Mouse (Mus musculus): Measurements from ENCODE around the gene Gm9913. TPM values are rescaled to one million over a fixed set of nuclear protein-coding genes. Genes with fewer than 3 reads are reported as not detected.

Gene Gm9913
- polyA plus RNA-seq, 1 experiment = 0.05 TPM

- TF ChIP-seq CTCF (IDR thresholded peaks at IDR 0.05; ENCODE audit: borderline replicate concordance, insufficient read depth, low read depth, low read length) (no peak), POLR2A (IDR thresholded peaks at IDR 0.05; ENCODE audit: borderline replicate concordance, insufficient read depth, low read length) (no peak)
- Histone ChIP-seq H3K4me1 (ENCODE audit: control insufficient read depth, insufficient read depth, low read length) (peaks cover 7% of the 10 kb centered on the region), H3K27ac (ENCODE audit: insufficient read depth, low read length) (no peak overlapping the region), H3K4me3 (replicated peaks; ENCODE audit: insufficient read depth, low read depth, low read length) (no peak overlapping the region), H3K27me3 (ENCODE audit: control insufficient read depth, insufficient read depth, low read length) (peaks cover 2% of the 10 kb centered on the region; the same call in 1 of the 2 replicates)
- DNase-seq = no peak
Measured at GRCm38 (mm10) chr2:125501526-125501925, 3.4 kb upstream of the Gm9913 start.

GRCm38 (mm10) chr2:125505746-125506315 is 942 bp downstream of the Gm9913 start:
- peaks cover 2% of the 10 kb centered on the region; the same call in 1 of the 2 replicates for H3K27me3 ChIP-seq (ENCODE audit: control insufficient read depth, insufficient read depth, low read length)
- DNase-seq = peak in 1 of 2 experiments; percentile 21
- no peak overlapping the region for H3K27ac ChIP-seq (ENCODE audit: insufficient read depth, low read length)
- TF ChIP-seq CTCF (IDR thresholded peaks at IDR 0.05; ENCODE audit: borderline replicate concordance, insufficient read depth, low read depth, low read length) (no peak), POLR2A (IDR thresholded peaks at IDR 0.05; ENCODE audit: borderline replicate concordance, insufficient read depth, low read length) (no peak)
- peaks cover 5% of the 10 kb centered on the region; the same call in 1 of the 2 replicates for H3K4me1 ChIP-seq (ENCODE audit: control insufficient read depth, insufficient read depth, low read length)
- peak overlapping the region; percentile 62 for H3K4me3 ChIP-seq (replicated peaks; ENCODE audit: insufficient read depth, low read depth, low read length)
- under 1% methylated on average over 48 of the region's 48 CpGs for WGBS

GRCm38 (mm10) chr2:125506316-125507054 is 1.6 kb downstream of the Gm9913 start:
- H3K27me3 ChIP-seq (ENCODE audit: control insufficient read depth, insufficient read depth, low read length) = peaks cover 2% of the 10 kb centered on the region; the same call in 1 of the 2 replicates
- H3K4me3 ChIP-seq (replicated peaks; ENCODE audit: insufficient read depth, low read depth, low read length) = peak overlapping the region; percentile 62
- H3K4me1 ChIP-seq (ENCODE audit: control insufficient read depth, insufficient read depth, low read length) = peaks cover 5% of the 10 kb centered on the region; the same call in 1 of the 2 replicates
- no peak overlapping the region for H3K27ac ChIP-seq (ENCODE audit: insufficient read depth, low read length)
- WGBS = 4% methylated on average over 37 of the region's 37 CpGs
- DNase-seq = no peak
- TF ChIP-seq POLR2A (IDR thresholded peaks at IDR 0.05; ENCODE audit: borderline replicate concordance, insufficient read depth, low read length) = no peak
- TF ChIP-seq CTCF (IDR thresholded peaks at IDR 0.05; ENCODE audit: borderline replicate concordance, insufficient read depth, low read depth, low read length) = no peak

- H3K27me3 ChIP-seq (ENCODE audit: control insufficient read depth, insufficient read depth, low read length) = peaks cover 2% of the 10 kb centered on the region; the same call in 1 of the 2 replicates
- no peak within 1 kb of the TSS for H3K4me3 ChIP-seq (replicated peaks; ENCODE audit: insufficient read depth, low read depth, low read length)
- DNase-seq = no peak
- 60% methylated on average over 4 of the region's 4 CpGs for WGBS
- H3K4me1 ChIP-seq (ENCODE audit: control insufficient read depth, insufficient read depth, low read length) = peaks cover 5% of the 10 kb centered on the region; the same call in 1 of the 2 replicates
- H3K27ac ChIP-seq (ENCODE audit: insufficient read depth, low read length) = no peak within 1 kb of the TSS
- TF ChIP-seq POLR2A (IDR thresholded peaks at IDR 0.05; ENCODE audit: borderline replicate concordance, insufficient read depth, low read length) (no peak), CTCF (IDR thresholded peaks at IDR 0.05; ENCODE audit: borderline replicate concordance, insufficient read depth, low read depth, low read length) (no peak)
Measured at GRCm38 (mm10) chr2:125507893-125508292, 3.0 kb downstream of the Gm9913 start, which contains the start of gene Fbn1. Fbn1 (minus strand) TSS chr2:125507993.

- no peak for TF ChIP-seq POLR2A (IDR thresholded peaks at IDR 0.05; ENCODE audit: borderline replicate concordance, insufficient read depth, low read length)
- no peak for TF ChIP-seq CTCF (IDR thresholded peaks at IDR 0.05; ENCODE audit: borderline replicate concordance, insufficient read depth, low read depth, low read length)
- Histone ChIP-seq H3K4me1 (ENCODE audit: control insufficient read depth, insufficient read depth, low read length) (peaks cover 5% of the 10 kb centered on the region; the same call in 1 of the 2 replicates), H3K27me3 (ENCODE audit: control insufficient read depth, insufficient read depth, low read length) (peaks cover 2% of the 10 kb centered on the region; the same call in 1 of the 2 replicates), H3K27ac (ENCODE audit: insufficient read depth, low read length) (no peak overlapping the region), H3K4me3 (replicated peaks; ENCODE audit: insufficient read depth, low read depth, low read length) (no peak overlapping the region)
- 95% methylated on average over 5 of the region's 5 CpGs for WGBS
- no peak for DNase-seq
Measured at GRCm38 (mm10) chr2:125508381-125508780, 3.5 kb downstream of the Gm9913 start.

GRCm38 (mm10) chr2:125510752-125511151 is 5.9 kb downstream of the Gm9913 start:
- Histone ChIP-seq H3K27ac (ENCODE audit: insufficient read depth, low read length) (no peak overlapping the region), H3K4me1 (ENCODE audit: control insufficient read depth, insufficient read depth, low read length) (no peaks in the 10 kb centered on the region), H3K4me3 (replicated peaks; ENCODE audit: insufficient read depth, low read depth, low read length) (no peak overlapping the region), H3K27me3 (ENCODE audit: control insufficient read depth, insufficient read depth, low read length) (peaks cover 2% of the 10 kb centered on the region; the same call in 1 of the 2 replicates)
- no peak for DNase-seq
- TF ChIP-seq CTCF (IDR thresholded peaks at IDR 0.05; ENCODE audit: borderline replicate concordance, insufficient read depth, low read depth, low read length) (no peak), POLR2A (IDR thresholded peaks at IDR 0.05; ENCODE audit: borderline replicate concordance, insufficient read depth, low read length) (no peak)
- WGBS = 68% methylated on average over 2 of the region's 2 CpGs

GRCm38 (mm10) chr2:125511898-125512297 is 7.0 kb downstream of the Gm9913 start:
- no peak overlapping the region for H3K4me3 ChIP-seq (replicated peaks; ENCODE audit: insufficient read depth, low read depth, low read length)
- no peak overlapping the region for H3K27ac ChIP-seq (ENCODE audit: insufficient read depth, low read length)
- WGBS = 52% methylated on average over 4 of the region's 4 CpGs
- no peaks in the 10 kb centered on the region; the same call in 1 of the 2 replicates for H3K27me3 ChIP-seq (ENCODE audit: control insufficient read depth, insufficient read depth, low read length)
- H3K4me1 ChIP-seq (ENCODE audit: control insufficient read depth, insufficient read depth, low read length) = no peaks in the 10 kb centered on the region
- DNase-seq = no peak
- TF ChIP-seq CTCF (IDR thresholded peaks at IDR 0.05; ENCODE audit: borderline replicate concordance, insufficient read depth, low read depth, low read length) = no peak
- no peak for TF ChIP-seq POLR2A (IDR thresholded peaks at IDR 0.05; ENCODE audit: borderline replicate concordance, insufficient read depth, low read length)
